Mouse (Mus musculus) CD4-positive naive resting alpha-beta T cell, adult 76 days (primary cell): ENCODE results near the gene Gemin4. TPM values are rescaled to one million over a fixed set of nuclear protein-coding genes. Genes with fewer than 3 reads are reported as not detected.

Source experiments
- total RNA-seq: library from RNA; stranded (reverse); gene quantifications from one replicate; pipeline ENCODE4 v1.2.4, GENCODE M21; 2023

The Gemin4 gene
- total RNA-seq = 4.7 TPM

DNA sequence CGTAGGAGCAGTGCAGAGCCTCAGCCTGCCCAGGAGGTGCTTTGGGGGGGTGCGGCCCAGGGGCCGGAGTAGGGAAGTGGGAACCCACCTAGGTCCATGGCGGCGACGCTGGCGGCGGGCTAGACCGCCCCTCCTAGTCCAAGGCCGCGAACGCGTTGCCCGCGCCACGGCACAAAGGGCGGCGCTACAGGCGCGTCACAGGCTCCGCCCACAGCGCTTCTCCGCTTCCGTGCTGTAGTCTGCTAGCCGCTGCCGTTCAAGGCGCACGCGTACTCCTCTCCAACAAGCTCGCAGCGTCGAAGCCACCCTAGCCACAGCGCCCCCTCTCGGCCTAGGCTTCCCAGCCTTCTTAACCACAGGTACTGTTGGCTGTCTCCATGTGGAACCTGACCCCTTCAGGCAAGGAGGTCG is at the start of gene Gemin4, which contains the start of gene Dbil5:
Gene Gemin4, minus strand, starts transcription at position 275 of the 411 bp plus-strand sequence.
Gene Dbil5, plus strand, starts transcription at position 219 of the 411 bp plus-strand sequence.

DNA sequence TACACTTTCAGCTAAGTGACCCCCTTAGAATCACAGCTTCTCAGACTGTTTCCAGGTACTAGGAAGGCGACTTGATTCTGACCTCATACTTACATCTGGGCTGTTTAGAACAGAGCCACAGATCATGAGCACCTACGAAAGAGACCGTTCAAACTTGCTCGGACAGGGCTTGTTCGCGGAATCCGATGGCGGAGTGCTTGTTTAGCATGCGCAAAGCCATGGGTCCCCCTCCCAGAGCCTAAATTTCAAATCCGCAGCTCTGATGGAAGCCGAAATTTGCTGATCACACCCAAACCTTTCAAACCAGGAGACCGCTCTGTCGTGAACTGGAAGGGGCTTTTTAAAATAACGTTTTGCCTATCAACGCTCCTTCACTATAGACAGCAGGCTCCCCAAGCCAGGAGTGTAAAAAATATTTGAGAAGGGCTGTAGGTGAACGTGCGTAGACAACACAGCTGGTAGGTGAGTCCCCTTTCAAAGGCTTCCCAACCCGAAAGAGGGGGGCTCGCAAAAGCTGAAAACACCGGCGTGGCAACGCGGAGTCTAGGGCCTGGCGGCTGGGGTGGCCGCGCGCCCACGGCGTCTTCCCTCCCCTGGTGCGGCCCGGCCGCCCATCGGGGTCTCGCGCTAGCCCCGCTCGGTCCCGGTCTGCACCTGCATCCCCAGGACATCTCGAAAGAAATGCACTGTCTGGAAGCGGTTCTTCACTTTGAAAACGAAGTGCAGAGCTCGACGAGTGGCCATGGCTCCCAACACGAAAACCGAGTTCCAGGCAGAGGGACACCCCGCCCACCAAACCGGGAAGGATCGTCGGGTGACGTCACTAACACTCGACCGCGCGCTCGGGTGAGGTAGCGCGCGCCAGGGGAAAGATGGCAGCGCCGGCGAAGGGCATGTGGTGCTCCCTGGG is 25.7 kb upstream of the Gemin4 start, which contains the start of the genes Mrm3 and Glod4:
Gene Mrm3, plus strand, starts transcription at position 815 of the 910 bp plus-strand sequence.
Gene Glod4, minus strand, starts transcription at position 825 of the 910 bp plus-strand sequence.

DNA sequence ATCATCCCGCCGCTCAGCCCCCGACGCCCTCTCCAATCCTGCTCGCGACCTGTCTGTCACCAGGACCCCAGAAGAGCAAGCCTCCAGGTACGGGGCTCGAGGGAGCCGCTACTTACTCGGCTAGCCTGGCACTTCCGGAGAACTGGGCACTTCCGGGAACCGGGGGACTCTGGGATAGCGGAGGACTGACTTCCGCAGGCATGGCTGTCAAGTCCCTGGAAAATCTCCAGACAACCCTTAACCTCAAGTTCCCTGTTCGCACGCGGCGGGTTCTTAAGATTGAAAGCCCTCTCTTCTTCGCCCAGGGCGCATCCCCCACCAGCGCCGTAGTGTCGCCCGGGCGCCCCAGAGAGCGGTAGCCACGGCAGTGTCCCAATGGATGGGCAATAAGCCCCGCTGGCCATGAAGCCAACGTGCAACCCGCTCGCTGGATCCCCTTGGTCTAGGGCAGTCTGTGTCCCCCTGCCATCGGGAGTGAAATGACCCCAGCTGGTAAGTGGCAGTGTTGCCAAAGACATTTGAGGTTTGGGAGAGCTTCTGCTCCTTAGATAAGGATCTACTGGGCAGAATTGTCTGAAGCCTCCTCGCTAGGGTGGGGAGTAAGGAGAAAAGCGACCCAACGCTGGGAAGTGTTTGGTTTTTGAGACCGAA is 37.8 kb downstream of the Gemin4 start, which contains the start of the genes Vps53 and Fam57a:
Gene Vps53, minus strand, starts transcription at position 153 of the 651 bp plus-strand sequence.
Gene Fam57a, plus strand, starts transcription at position 177 of the 651 bp plus-strand sequence.

Other genes starting within 250 kb of the Gemin4 start
- gene 1700016K19Rik, start 217.8 kb downstream of the Gemin4 start, total RNA-seq = not detected
- gene Rflnb, start 189.9 kb downstream of the Gemin4 start, total RNA-seq = 72.9 TPM
- gene Vps53, start 38.0 kb downstream of the Gemin4 start, total RNA-seq = 59.5 TPM
- 3.7 TPM for gene Fam57a, start 38.0 kb downstream of the Gemin4 start, total RNA-seq
- not detected for gene Dbil5, start 56 bp downstream of the Gemin4 start, total RNA-seq
- 13.3 TPM for gene Mrm3, start 26.1 kb upstream of the Gemin4 start, total RNA-seq
- gene Glod4, start 26.1 kb upstream of the Gemin4 start, total RNA-seq = 14.7 TPM
- 7.4 TPM for gene Nxn, start 181.5 kb upstream of the Gemin4 start, total RNA-seq
- 14.7 TPM for gene Timm22, start 189.3 kb upstream of the Gemin4 start, total RNA-seq